Mouse (Mus musculus) adrenal gland, postnatal 0 days (tissue): ENCODE data around the gene Vtcn1. TPM values are rescaled to one million over a fixed set of nuclear protein-coding genes. Genes with fewer than 3 reads are reported as not detected.

Experiments
- polyA plus RNA-seq: library from polyadenylated mRNA; unstranded; fragments of >200 nt; fragmentation: Nextera tagmentation; extraction: Ambion mirVana; gene quantifications from 2 replicates; pipeline ENCODE4 v1.2.1, GENCODE M21; 2015

The Vtcn1 gene
- 0.29 and 0.36 TPM in 2 replicates for polyA plus RNA-seq

GRCm38 (mm10) chr3:100825225-100825965, at the start of gene Vtcn1:
Gene Vtcn1 (plus strand): TSS chr3:100825459.

DNA sequence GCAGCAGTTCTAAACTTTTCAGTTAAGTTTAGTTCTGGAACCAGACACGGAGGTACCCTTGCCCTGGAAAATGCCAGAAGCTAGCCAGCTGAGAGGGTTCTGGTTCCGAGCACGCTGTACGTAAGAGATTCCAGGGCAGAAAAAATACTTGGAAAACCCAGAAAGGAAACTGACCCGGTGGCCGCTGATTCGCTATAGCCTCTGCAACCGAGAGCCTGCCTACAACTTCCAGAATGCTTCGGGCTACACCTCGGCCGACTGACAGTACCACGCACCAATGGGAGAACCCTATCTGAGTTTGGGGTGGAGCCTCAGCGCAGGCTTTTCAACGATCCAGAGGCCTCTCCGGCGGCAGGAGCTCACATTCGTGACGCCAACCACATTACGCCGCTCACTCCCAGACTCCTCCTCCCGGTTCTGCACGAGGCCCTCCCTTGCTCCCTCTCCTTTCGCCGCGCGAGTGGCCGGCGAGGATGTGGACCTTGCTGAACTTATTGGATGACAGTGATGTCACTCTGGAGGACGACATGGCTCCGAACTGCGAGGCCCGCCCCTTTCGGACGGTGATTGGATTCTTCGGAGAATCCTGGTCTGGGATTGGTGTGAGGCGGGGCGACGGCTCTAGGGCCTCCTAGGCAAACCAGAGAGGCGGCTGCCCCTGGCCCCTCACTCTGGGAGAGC, 96.7 kb downstream of the Vtcn1 start, which contains the start of gene Trim45:
Gene Trim45, plus strand, starts transcription at position 378 of the 681 bp plus-strand sequence.

Other genes starting within 250 kb of the Vtcn1 start
- 56.2 and 73.8 TPM in 2 replicates for gene Man1a2, start 140.0 kb upstream of the Vtcn1 start, polyA plus RNA-seq
- 3.5 and 4.2 TPM in 2 replicates for gene Trim45, start 96.7 kb downstream of the Vtcn1 start, polyA plus RNA-seq
- 3.8 and 6.8 TPM in 2 replicates for gene Ttf2, start 144.2 kb downstream of the Vtcn1 start, polyA plus RNA-seq
- 0.13 and 0.14 TPM in 2 replicates for gene Cd101, start 204.1 kb downstream of the Vtcn1 start, polyA plus RNA-seq